Mouse (Mus musculus): Measurements from ENCODE around the gene Psg16.
A peak's percentile ranks its signal among the peaks of the same experiment; 100 is the strongest.

- TF ChIP-seq CTCF (IDR thresholded peaks at IDR 0.05; ENCODE audit: extremely low read depth, insufficient read length, insufficient replicate concordance, low read depth, low read length) (peak; percentile 15; the same call in 1 of the 2 replicates), POLR2A (IDR thresholded peaks at IDR 0.05; ENCODE audit: low read depth, low read length) (no peak)
Observed at GRCm38 (mm10) chr7:17155634-17156033, 81.8 kb downstream of the Psg16 start.
